Mouse (Mus musculus) ovary, adult 2 months (tissue): Measurements from ENCODE around the gene Dcaf7. TPM values are rescaled to one million over a fixed set of nuclear protein-coding genes. Genes with fewer than 3 reads are reported as not detected.

Experiments used
- polyA plus RNA-seq: library from polyadenylated mRNA; depleted of rRNA; stranded (reverse); fragments of >200 nt; gene quantifications from 2 replicates; pipeline ENCODE4 v1.2.3, GENCODE M21; 2012; rRNA removed

The Dcaf7 gene
- 50.3 and 50.4 TPM in 2 replicates for polyA plus RNA-seq

DNA sequence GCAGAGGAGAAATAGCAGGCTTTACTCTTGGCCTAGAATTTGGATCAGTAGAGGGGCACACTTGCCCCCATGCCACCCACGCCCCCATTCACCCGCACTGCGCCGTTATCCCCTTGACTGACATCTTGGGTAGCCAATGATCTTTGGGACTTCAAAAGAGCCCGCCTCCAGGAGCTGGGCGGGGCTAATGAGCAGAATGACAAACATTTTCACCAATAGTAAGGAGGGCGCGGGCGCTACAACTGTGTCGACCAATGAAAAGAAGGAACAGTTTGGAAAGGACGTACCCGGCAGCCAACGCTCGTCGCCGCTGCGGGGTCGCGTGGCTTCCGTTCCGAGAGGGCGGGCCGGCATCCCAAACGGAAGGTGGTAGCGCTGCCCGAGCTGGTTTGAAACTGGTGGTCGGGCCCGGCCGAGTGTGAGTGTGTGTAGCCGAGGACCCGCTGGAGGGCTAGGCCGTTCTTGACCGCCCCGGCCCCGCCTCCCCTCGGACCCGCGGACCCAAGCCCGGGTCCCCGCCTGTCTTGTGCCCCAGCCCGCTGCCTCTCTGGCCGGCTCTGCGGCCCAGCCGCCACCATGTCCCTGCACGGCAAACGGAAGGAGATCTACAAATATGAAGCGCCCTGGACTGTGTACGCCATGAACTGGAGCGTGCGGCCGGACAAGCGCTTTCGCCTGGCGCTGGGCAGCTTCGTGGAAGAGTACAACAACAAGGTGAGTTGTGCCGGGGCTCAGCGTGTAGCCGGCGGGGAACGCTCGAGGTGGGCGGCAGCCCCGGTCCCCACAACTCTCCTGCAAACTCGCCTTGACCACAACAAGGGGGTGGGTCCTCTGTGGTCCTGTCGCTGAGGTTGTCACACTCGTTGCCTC is at the start of gene Dcaf7:
TSS of gene Dcaf7 (plus strand) at position 325 of the 870 bp plus-strand sequence.

DNA sequence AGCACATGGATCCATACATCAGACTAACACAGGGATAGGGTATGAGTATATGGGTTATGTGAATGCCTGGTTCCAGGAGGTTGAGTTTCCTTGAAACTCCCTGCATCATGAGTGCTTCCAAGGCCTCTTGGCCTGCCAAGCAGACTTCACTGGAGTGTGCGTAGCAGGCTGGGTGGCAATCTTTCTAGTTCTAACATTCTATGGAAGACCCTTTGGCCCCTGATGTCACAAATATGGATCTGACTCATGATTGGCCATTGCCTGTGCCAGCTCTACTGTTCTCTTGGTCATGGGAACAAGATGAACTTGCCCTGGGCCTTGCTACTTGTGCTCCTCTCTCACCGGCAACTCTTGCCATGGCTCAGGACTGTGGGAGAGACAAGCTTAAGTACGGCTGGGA is 42.3 kb upstream of the Dcaf7 start, which contains the start of gene Ace3:
TSS of gene Ace3 (plus strand) at position 301 of the 400 bp plus-strand sequence.

GRCm38 (mm10) chr11:106007821-106008220 is 28.9 kb upstream of the Dcaf7 start, which contains the start of gene Kcnh6:
Gene Kcnh6 (plus strand): TSS chr11:106008124.

DNA sequence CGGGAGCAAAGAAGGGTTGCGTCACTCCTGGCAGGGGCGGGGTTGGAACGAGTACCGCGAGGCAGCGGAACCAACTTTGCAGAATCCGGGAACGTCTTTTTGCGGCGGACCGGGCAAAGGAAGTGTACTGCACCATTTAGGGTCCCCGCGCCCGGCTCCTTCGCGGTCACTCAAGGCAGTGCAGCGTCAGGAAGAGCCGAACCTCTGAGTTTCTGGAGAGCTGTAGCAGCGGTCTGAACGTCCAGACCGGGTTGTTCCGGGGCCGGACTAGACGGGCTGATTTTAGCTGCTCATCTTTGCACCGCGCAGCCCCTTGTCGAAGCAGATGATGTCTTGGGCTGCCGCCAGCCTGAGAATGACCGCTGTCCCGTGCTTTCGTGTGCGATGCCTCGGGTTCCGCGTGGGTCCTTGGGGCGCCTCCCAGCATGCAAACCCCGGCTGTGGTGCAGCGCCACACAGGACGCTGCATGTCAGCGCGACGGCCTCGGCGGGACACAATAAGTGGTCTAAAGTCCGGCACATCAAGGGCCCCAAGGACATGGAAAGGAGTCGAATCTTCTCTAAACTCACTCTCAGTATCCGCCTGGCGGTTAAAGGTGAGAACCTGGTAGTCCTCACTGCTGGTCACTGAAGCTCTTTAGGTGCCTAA is 29.4 kb downstream of the Dcaf7 start, which contains the start of gene Taco1:
TSS of gene Taco1 (plus strand) at position 139 of the 649 bp plus-strand sequence.

DNA sequence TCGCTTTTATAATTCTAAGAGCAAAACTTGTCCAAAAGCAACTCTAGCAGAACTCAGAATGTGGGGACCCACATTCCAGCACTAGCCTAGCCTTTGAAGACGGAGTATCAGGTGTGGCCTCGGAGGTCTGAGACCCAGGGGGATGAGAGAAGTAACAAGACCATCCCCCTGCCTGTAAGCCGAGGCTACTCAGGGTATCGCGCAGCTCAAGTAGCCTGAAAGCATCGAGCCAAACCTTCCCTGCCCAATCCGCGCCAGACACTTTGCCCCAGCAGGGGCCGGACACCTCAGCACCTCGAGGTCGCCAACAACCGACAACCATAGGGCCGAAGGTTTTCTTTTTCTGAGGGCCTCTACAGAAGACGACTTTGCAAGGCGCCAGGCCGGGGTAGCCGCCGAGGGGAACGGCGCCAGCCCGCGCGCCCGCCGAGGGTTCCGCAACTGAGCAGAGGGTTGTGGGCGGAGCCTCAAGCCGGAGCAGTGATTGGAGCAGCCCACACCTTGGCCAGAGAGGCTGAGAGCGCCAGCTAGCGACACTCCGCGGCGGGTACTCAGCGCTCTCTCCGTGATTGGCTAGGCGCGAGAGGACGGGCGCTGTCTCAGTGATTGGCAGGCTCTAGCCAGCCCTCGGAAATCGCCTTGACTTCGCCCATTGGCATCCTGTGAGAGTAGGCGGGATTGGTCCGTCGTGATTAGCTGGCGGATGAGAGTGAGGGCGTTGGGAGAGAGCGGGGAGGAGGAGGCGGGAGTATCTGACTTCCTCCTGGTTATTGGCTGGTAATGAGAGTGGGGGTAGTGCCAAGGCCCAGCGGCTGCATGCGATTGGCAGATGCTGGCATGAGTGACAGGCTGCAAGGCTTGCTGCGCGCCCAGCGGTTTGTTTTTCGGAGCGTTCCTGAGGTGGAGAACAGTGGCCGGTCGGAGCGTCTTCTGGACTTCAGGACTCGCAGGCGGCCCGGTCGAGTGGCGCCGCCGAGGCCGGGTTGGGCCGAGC is 47.3 kb downstream of the Dcaf7 start, which contains the start of gene Map3k3:
TSS of gene Map3k3 (plus strand) at position 906 of the 994 bp plus-strand sequence.

Other genes with a start within 250 kb of the Dcaf7 start
- gene Cyb561, start 83.5 kb upstream of the Dcaf7 start, polyA plus RNA-seq: 43.9 and 48.1 TPM in 2 replicates
- gene Ace, start 68.9 kb upstream of the Dcaf7 start, polyA plus RNA-seq: 33.7 and 33.9 TPM in 2 replicates
- not detected in 2 replicates for gene Ace3, start 42.2 kb upstream of the Dcaf7 start, polyA plus RNA-seq
- 0.41 and 0.78 TPM in 2 replicates for gene Kcnh6, start 28.7 kb upstream of the Dcaf7 start, polyA plus RNA-seq
- 13.4 and 14.6 TPM in 2 replicates for gene Taco1, start 29.2 kb downstream of the Dcaf7 start, polyA plus RNA-seq
- gene Map3k3, start 47.7 kb downstream of the Dcaf7 start, polyA plus RNA-seq: 51.7 and 55.4 TPM in 2 replicates
- not detected in 2 replicates for gene Gm10840, start 124.0 kb downstream of the Dcaf7 start, polyA plus RNA-seq
- 26.1 and 32.1 TPM in 2 replicates for gene Limd2, start 124.0 kb downstream of the Dcaf7 start, polyA plus RNA-seq
- gene Strada, start 165.3 kb downstream of the Dcaf7 start, polyA plus RNA-seq: 24.5 and 35.7 TPM in 2 replicates
- 9.6 and 9.7 TPM in 2 replicates for gene Ccdc47, start 179.5 kb downstream of the Dcaf7 start, polyA plus RNA-seq
- gene Ddx42, start 180.1 kb downstream of the Dcaf7 start, polyA plus RNA-seq: 10.6 and 14.3 TPM in 2 replicates
- 21.0 and 22.2 TPM in 2 replicates for gene Ftsj3, start 219.2 kb downstream of the Dcaf7 start, polyA plus RNA-seq
- gene Psmc5, start 219.3 kb downstream of the Dcaf7 start, polyA plus RNA-seq: 26.6 and 33.6 TPM in 2 replicates
- gene Smarcd2, start 236.1 kb downstream of the Dcaf7 start, polyA plus RNA-seq: 116 and 149 TPM in 2 replicates
- gene Tcam1, start 239.8 kb downstream of the Dcaf7 start, polyA plus RNA-seq: 0.24 and 0.45 TPM in 2 replicates